Mouse (Mus musculus): ENCODE measurements around the gene Strbp.

- no peak for TF ChIP-seq MAX (IDR thresholded peaks at IDR 0.05)
- no peak for TF ChIP-seq CTCF (IDR thresholded peaks at IDR 0.05; ENCODE audit: control insufficient read depth, insufficient read depth, insufficient read length)
These were observed 237.4 kb downstream of the Strbp start for GRCm38 (mm10) chr2:37466266-37466665.

Measured in C2C12 (cell line).